Mouse (Mus musculus) retina, adult 2 months (tissue): Measurements from ENCODE around the gene Ehd2.

Experiments
- DNase-seq: peaks from one replicate; pipeline ENCODE4 v3.0.0-alpha.2; 2012; ENCODE audit warnings: low read depth, low spot score

The Ehd2 gene

DNA sequence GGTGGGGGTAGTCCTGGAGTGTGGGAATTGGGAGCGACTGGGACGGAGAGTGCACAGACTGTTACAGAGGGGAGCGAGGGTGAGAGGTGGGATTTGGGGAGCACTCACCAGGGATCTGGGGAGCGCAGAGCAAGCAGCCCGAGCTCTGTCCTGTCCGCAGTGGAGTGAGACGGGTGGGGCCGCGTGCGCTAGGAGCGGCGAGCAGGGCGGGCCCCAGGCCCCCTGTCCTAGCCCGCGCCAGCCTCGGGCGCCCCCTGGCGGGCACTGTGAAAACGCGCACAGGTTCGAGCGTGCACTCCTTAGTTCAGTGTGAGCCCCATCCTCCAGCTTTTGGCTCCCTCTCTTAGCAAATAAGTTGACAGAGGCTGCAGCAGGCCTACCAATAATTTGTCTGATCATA lies at the start of gene Ehd2:
Gene Ehd2, minus strand, starts transcription at position 256 of the 400 bp plus-strand sequence.
- DNase-seq: peak; percentile 40

DNA sequence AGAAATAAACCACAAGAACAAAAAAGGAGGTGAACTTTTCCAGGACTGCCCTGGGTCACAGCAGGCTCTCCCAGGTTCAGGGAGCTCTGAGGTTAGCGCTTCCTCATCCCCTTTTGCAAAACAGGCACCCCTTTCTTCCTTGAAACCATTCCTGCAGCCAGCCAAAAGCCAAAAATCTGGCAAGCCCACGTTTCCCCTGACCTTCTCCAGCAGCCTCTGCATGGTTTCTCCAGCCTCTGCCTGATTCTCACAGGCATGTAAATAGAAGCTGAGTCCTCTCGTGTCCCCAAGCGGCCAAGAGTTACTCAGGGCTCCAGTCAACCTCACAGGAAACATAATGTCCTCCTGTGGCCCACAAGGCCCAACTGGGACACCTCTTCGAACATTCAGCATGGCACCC lies 48.0 kb upstream of the Ehd2 start:
- no peak for DNase-seq

DNA sequence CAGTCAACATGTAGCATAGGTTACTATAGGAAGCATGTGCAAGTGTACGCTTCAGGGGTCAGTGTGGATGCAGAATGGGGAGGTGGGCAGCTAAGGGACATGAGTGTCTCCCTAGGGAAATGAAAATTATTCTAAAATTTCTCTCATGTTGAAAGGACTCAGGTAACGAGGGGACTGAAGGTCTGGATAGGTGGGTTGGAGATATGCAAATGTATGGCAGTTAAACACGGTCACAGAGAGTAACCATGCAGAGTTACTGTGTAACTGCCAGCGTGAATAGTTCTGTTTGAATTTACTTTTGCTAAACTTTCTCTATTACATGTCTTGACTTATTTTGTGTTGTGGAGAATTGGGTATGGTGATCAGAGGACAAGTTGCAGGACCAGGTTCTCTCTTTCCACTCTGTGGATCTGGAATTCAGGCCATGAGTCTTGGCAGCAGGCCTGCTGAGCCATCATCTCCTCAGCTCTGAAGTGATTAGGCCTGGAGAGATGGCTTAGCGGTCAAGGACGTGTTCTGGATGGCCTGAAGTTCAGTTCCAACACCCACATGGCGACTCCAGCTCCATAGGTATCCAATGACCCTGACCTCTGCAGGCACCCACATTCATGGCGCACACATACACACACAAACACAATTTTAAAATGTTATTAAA lies 47.3 kb upstream of the Ehd2 start:
- DNase-seq: no peak

DNA sequence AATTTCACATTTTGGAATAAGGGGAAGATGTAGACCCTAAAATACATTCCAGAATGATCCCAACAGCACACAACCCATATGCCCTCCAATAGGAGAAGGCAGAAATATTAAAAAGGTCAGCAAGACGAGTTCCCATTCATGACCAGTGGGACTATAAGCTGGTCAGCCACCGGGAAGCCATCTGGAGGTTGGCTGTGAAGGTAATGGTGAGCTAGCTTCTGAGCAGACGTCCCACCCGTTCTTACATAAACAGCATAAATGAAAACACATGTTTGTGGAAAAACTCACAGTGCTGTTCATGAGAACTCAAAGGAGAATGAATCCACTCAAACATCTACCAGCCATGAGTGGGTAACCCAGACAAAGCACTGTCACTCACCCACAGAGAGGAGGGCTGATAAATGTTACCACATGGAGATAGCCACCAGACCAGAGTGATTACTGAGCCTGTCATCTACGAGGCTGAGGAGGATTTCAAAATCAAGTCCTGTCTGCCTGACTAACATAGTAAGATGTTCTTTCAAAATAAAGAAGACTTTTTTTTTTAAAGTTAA lies 46.4 kb upstream of the Ehd2 start:
- DNase-seq: no peak

DNA sequence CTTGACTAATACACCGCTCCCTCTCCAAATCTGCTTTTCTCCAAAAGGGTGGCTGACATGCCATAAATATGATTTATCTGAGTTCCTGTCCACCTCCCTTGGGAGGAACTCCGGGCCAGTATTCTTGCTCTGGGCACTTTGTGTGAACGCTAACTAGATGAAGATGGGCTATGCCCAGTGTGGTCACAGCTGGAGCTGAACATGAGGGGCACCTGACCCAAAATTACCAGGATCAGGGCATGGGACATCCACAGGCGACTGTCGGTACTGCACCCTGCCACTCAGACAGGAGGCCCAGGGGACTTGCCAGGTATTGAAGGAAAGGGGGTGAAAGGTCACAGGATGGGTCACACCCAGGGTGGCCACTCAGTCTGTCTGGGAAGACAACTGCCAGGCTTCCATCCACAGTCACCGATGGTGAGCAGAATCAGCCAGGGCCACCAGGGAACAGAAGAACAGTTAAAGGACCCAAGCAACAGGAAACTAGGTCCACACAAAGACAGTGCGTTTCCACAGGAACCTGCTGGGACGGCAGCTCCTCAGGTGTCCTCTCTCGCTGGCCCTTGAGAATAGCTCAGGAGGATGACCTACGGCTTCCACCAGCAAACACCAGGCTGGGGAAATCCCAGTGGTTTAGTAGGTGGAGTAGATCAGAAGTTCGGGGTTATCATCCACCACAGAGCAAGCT lies 45.4 kb upstream of the Ehd2 start:
- no peak for DNase-seq

DNA sequence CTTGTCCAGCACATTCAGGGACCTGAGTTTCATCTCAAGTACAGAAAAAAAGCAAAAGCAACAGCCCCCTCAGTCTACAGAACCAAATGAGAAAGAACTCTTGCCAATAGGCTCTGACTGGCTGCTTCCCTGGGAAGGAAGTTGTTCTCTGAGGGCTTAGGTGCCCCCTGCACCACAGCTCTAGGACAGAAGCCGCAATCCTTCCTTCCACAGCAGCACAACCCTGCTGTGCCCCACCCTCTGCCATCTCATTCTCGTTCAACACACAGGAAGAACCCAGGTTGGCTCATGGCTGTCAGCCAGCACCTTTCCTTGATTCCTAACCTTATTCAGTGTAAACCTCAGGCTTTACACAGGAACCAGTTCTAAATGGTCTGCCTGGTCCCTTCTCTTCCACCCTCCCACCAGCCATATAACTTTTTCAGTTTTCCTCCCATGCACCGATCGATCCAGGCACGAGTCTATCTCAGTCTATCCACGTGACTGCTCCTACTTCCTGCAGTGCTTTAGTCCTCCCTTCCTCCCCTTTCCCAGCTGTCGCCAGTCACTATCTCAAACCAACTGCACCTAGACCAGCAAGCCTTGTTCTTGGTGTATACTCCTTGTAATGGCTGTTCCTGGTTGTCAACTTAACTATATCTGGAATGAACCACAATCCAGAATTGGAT lies 44.2 kb upstream of the Ehd2 start:
- no peak for DNase-seq

DNA sequence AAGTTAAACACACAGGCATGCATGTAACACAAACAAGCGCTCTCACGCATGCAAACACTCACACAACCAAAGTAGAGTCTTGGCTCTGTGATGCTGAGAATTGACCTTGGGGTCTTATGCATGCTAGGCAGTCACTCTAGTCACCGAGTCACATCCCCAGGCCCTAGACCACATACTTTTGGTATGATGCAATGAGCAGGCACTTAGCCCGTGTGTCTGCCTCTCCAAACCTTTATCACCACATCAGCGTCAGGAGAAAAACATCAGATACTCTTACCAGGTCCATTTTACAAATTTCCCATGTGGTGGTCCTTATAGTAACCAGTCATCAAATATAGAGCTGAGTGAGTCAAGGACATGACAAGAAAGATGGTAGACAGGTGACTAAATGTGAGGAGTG lies 43.3 kb upstream of the Ehd2 start:
- no peak for DNase-seq

DNA sequence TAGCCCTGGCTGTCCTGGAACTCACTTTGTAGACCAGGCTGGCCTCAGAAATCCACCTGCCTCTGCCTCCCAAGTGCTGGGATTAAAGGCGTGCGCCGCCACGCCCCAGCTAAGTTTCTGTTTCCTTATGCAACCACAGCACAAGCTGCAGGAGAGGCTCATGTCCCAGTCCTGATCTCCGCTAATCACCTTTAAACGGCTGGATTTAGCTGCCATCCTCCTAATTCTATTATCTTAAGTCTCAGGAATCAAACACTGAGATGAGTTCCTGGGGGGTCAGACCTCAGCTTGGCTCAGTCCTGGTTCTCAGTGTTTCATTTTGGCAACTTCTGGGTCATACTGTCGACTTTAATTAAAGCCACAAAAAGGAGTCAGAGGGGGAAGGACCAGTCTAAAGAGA lies 42.3 kb upstream of the Ehd2 start:
- peak; percentile 53 for DNase-seq

DNA sequence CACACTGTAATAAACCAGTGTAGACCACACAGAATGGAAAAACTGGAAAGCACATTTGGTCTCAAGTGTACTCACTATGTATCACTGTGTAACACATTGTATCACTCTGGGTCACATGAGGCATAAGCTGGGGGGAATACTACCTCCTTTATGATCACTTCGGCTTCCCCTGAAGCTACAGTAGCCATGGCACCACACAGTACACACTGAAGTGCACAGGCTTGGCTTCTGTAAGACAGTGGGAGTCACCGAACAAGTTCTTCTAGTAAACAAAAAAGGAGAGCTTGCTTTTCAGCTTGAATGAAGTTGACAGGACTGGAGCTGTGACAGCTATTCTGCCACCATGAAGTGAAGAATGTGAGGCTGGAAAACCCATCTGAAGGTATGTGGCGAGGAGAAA lies 37.7 kb upstream of the Ehd2 start:
- no peak for DNase-seq

DNA sequence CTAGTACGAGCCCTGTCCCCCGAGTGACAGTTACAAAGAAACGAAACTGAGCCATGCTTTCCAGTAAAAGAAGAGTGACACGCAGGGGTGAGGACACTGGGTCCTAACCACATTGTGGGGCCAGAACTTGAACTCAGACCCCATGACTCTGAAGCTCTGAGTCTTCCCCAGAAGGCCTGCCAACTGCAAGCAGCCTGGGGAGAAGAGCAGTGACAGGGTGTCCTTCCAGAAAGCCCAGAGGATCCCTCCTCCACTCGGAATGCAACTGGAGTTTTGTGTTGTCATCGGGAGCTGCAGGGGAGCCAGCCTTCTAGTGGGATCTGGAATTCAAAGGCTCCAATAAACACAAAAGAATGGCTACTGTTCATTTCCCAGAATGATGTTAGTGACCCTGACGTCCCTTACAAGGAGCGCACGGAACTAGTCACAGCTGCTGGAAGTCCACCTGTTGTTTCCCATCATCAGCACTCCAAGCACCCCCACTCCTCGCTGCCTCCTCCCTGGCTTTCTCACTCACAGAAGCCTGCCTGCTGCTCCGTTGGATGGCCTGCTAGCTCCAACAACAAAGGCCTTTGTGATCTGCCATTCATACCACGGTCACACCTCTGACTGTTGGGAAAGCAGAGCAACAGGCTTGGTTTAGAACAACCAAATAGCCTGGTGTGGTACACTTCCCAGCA lies 37.0 kb upstream of the Ehd2 start:
- no peak for DNase-seq

DNA sequence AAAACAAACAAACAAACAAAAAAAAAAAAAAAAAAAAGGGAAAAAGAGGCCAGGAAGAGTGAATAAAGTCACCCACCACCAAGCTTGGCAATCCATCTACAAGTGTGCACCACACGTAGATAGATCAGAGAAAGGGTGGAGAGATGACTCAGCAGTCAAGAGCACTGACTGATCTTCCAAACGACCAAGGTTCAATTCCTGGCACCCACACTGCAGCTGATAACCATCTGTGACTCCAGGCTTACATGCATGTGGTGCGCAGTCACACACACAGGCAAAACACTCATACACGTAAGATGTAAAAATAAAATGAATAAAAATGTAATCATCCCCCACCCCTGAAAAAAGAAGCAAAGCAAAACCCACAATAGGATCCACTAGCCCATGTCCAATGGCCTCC lies 35.7 kb upstream of the Ehd2 start:
- DNase-seq: no peak

DNA sequence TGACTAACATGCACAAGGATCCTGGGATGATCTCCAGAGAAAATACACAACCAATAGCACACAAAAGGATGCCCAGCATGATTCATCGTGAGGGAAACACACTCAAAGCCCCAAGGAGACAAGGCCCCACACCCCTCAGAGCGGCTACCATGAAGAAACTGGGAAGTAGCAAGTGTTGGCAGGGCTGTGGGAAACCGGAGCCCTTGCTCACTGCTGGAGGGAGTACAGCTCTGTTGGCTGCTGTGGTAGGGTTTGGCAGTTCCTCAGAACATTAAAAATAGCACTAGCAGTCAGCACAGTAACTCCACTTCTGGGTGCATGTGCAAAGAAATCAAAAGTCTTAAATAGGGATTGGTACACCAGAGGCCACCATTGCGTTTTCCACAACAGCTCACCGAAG lies 34.8 kb upstream of the Ehd2 start:
- DNase-seq: no peak

DNA sequence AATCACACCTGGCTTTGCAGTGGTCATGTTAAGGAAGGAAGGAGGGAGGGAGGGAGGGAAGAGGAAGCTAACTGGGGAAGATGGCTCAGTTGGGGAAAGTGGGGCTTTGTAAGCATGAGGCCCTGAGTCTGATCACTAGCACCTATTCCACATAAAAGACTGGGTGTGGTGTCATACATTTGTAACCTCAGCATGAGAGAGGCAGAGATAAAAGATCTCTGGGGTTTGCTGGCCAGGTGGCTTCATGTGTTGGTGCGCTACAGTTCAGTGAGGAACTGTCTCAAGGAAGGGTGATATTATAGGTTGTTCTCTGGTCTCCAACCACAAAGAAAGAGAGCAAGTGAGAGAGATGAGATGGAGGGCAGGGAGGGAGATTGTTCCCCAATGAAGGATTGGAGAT lies 34.3 kb upstream of the Ehd2 start:
- no peak for DNase-seq

DNA sequence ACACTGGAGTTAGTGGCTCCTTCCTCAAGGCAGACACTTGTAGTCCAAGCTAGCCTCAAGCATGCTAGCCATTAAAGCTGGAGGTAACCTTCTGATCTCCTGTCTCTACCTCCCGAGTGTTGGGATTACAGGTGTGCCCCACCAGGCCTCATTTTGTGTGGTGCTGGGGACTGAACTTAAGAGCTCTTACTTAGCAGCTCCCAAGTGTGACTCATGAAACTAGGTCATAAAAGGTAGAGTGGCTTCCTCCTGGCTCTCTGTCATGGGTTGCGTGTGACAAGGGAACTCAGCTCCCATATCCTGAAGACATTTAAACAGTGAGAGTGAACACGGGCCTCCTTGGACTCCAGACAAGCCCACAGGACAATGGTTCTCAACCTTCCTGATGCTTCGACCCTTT lies 26.4 kb upstream of the Ehd2 start:
- DNase-seq: no peak

DNA sequence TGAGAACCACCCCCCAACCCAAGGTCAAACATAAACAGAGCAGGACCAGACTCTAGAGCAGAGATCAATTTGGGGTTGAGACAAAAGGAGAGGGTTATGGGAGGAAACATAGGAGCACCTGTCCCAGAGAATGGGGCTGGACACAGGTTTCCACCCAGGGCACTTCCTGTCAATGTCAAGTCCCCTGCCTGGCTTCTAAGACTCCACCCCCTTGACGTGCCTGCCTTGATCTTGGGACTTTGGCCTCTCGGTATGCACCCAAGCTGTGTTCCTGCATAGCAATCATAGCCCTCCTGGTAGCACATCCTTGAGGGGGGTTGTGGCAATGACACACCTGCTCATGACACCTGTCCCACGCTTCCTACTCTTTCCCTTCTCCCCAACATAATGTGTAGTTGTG lies 25.8 kb upstream of the Ehd2 start:
- no peak for DNase-seq

DNA sequence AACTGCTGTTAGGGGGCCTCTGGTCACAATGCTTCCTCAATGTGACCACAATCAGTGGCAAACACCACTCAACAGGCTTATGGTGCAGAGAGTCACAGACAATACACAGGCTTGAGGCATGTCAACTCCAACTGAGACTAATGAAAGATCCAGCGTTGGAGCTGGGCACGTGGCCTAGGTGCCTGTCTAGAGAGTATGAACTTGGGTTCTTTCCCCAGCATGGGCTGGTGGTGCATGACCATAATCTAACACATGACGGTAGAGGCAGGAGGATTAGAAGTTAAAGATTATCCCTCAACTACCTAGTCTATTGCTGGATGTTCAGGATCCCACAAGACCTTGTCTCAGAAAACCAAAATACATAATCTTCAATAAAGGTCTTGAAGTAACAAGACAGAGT lies 24.4 kb upstream of the Ehd2 start:
- DNase-seq: no peak

DNA sequence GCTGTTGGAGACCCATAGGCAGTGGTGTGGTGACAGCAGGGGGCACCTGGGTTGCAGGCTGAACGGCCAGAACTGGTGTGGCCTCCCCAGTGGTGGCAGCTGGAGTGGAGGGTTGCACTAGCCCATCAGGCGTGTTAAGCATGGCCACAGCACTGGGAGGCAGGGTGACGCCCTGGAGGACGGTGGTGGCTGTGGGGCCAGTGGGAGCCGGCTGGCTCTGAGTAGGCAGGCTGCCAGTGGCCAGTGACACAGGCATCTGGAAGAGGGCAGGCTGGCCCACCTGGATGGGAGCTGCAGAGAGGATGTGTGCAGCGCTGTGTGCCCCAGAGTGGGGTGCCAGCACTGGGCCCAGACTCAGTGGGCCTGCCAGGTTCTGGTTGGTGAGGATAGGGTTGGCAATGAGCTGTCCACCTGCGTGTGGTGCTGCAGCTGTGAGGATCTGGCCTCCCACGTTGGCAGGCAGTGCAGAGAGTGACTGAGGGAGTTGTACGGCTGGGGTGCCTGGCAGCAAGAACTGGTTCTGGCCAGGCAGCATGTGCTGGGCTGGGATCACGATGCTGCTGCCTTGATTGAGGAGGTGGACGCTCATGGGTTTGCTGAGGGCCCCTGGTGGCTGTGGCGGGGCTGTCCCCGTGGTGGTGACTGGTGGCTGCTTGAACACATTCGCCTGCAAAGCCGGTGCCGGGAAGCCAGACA lies 20.4 kb upstream of the Ehd2 start:
- DNase-seq: no peak

DNA sequence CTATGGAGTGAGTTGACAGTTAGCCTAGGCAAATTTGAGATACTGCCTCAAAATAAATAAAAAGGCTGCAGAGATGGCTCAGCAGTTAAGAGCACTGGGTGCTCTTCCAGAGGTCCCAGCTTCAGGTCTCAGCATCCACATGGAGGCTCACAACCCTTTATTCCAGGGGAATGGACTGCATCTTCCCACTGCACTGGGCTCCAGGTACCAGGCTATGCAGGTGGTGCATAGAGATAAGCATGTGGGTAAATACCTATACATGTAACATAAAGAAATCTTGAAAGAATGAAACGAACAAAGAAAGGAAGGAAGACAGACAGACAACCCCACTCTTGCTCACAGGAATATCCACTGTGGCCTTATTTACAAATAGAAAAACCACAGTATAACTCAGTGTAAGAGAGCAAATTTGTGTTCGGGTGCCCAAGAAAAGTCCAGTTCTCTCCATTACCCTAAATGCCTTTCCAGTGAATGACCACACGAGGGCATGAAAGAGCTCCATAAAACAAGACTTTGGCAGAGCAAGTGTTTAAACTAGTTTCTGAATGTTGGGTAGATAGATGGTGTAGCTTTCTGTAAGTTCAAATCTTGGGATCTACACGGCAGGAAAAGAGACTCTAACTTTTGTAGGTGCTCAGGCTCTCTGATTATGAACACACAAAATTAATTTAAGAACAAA lies 15.5 kb upstream of the Ehd2 start:
- DNase-seq: peak; percentile 20

DNA sequence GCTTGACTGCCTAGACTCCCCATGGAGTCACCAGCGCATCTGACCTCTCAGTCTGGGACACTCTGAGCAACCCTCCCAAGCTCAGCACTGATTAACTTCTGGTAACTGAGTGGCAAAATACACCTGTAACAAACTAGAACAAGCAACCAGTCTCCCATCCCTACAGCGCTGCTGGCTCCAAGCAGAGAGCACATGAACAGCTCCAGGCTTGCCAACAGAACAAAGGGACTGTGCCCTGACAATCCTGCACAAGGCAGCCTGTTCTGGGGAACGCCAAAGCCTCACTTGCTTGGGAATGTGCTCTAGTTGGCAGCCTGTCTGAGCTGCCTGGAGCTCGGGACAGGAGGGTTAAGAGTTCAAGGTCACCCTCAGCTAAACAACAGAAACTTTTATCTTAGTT lies 14.2 kb upstream of the Ehd2 start:
- no peak for DNase-seq

DNA sequence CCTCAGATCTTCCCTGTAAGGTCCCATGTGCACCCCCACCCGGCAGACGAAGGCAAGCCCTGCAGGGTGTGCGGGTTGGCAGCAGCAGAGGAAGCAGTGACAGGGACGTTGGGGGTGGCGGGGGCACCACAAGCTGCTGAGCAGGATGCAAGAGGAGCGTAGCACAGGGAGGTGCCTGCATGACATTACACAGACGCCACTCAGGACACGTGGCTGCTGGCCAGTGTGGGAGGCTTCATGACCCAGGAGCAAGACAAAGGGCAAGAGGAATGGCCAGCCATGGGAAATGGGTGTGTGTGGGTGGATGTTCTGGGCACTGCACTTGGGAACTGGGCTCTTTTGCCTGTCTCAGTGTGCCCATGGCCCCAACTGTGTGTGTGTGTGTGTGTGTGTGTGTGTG lies 12.9 kb upstream of the Ehd2 start:
- DNase-seq: no peak

DNA sequence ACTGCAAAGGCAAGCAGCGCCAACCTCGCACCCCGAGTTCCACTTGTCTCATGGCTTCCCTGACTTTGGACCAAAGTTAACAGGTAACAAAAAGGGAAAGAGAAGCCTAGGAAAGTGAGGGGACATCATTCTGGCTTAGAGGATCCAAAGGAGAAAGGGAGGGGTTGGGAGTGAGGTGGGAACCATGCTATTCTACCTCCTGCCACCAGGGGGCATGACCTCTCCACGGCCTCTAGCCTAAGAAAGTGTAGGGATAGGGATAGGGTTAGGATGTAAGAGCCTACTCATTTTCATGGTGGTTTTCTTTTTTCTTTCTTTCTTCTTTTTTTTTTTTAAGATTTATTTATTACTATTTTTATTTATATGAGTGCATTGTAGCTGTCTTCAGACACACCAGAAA lies 8.5 kb upstream of the Ehd2 start:
- DNase-seq: peak; percentile 23
